Mouse (Mus musculus) intestine, postnatal 0 days (tissue): ENCODE results near the gene Zbtb20. TPM values are rescaled to one million over a fixed set of nuclear protein-coding genes. Genes with fewer than 3 reads are reported as not detected.

Experiments used
- ATAC-seq: fragments of 200-750 bp; cut with Nextera tagmentation; 2 replicates; pipeline ENCODE4 v1.8.0; 2017; ENCODE audit warnings: mild to moderate bottlenecking, moderate TSS enrichment, moderate library complexity
- H3K27ac ChIP-seq: fragments of 300-500 bp; sonication (generic); 2 replicates; pipeline ENCODE4 v1.5.1; 2014; ENCODE audit warnings: mild to moderate bottlenecking, low read depth, low read length, moderate library complexity
- H3K27me3 ChIP-seq: fragments of 300-500 bp; sonication (generic); replicated peaks from 2 replicates; pipeline ENCODE4 v1.6.1; 2014; ENCODE audit warnings: low read length, mixed read lengths; ENCODE audit not compliant: control insufficient read depth, insufficient read depth
- H3K36me3 ChIP-seq: fragments of 300-500 bp; sonication (generic); 2 replicates; pipeline ENCODE4 v1.6.1; 2014; ENCODE audit warnings: mild to moderate bottlenecking, moderate library complexity; ENCODE audit not compliant: control insufficient read depth, insufficient read depth
- H3K4me1 ChIP-seq: fragments of 300-500 bp; sonication (generic); replicated peaks from 2 replicates; pipeline ENCODE4 v1.6.1; 2014; ENCODE audit warnings: antibody characterized with exemption, low read length, mixed read lengths; ENCODE audit not compliant: control insufficient read depth, insufficient read depth
- H3K4me2 ChIP-seq: fragments of 300-500 bp; sonication (generic); replicated peaks from 2 replicates; pipeline ENCODE4 v1.6.1; 2014; ENCODE audit warnings: low read depth, mild to moderate bottlenecking, moderate library complexity
- H3K4me3 ChIP-seq: fragments of 300-500 bp; sonication (generic); 2 replicates; pipeline ENCODE4 v1.5.1; 2014; ENCODE audit warnings: low read depth, low read length
- H3K9ac ChIP-seq: fragments of 300-500 bp; sonication (generic); 2 replicates; pipeline ENCODE4 v1.6.1; 2014; ENCODE audit warnings: mild to moderate bottlenecking, low read depth, low read length
- H3K9me3 ChIP-seq: fragments of 300-500 bp; sonication (generic); 2 replicates; pipeline ENCODE4 v1.6.1; 2016; ENCODE audit warnings: mixed run types; ENCODE audit not compliant: control insufficient read depth
- CTCF ChIP-seq: sonication (generic); IDR thresholded peaks from 2 replicates; pipeline ENCODE4 v1.5.1; 2016; ENCODE audit warnings: low read depth, mild to moderate bottlenecking, control low read depth, antibody characterized with exemption, moderate library complexity
- WGBS: fragments of 180-500 bp; shearing (Covaris S2); extraction: QIAGEN DNeasy Blood & Tissue Kit; methylation state at CpG from one replicate; pipeline ENCODE4 v1.1.7; 2014; 5-methylcytosine and 5-hydroxymethylcytosine counted together
- polyA plus RNA-seq: library from polyadenylated mRNA; unstranded; fragments of >200 nt; fragmentation: Nextera tagmentation; extraction: Ambion mirVana; gene quantifications from 2 replicates; pipeline ENCODE4 v1.2.1, GENCODE M21; 2015

Zbtb20 gene
- polyA plus RNA-seq, 1 experiment from 2014 or later = 10.6 TPM

GRCm38 (mm10) chr16:43096040-43096439, 220.4 kb downstream of the Zbtb20 start:
- Histone ChIP-seq H3K9ac (no peak overlapping the region), H3K27ac (no peak overlapping the region), H3K27me3 (no peaks in the 10 kb centered on the region), H3K36me3 (no peaks in the 10 kb centered on the region), H3K4me1 (no peaks in the 10 kb centered on the region), H3K9me3 (no peaks in the 10 kb centered on the region), H3K4me2 (no peak overlapping the region), H3K4me3 (no peak overlapping the region)
- no peak for ATAC-seq
- no peak for TF ChIP-seq CTCF

- 91% methylated on average over 4 of the region's 4 CpGs for WGBS
- Histone ChIP-seq H3K27ac (no peak overlapping the region), H3K4me3 (no peak overlapping the region), H3K4me2 (no peak overlapping the region), H3K9ac (no peak overlapping the region), H3K36me3 (no peaks in the 10 kb centered on the region), H3K9me3 (no peaks in the 10 kb centered on the region), H3K4me1 (no peaks in the 10 kb centered on the region), H3K27me3 (no peaks in the 10 kb centered on the region)
- TF ChIP-seq CTCF = no peak
- no peak for ATAC-seq
These were observed 222.5 kb downstream of the Zbtb20 start for GRCm38 (mm10) chr16:43098153-43098552.

- no peaks in the 10 kb centered on the region for H3K36me3 ChIP-seq
- 79% methylated on average over 5 of the region's 5 CpGs for WGBS
- no peak for TF ChIP-seq CTCF
- H3K4me2 ChIP-seq = no peak overlapping the region
- H3K4me3 ChIP-seq = no peak overlapping the region
- no peak overlapping the region for H3K9ac ChIP-seq
- H3K27me3 ChIP-seq = no peaks in the 10 kb centered on the region
- no peaks in the 10 kb centered on the region for H3K4me1 ChIP-seq
- no peaks in the 10 kb centered on the region for H3K9me3 ChIP-seq
- ATAC-seq = no peak
- H3K27ac ChIP-seq = no peak overlapping the region
These were observed 223.0 kb downstream of the Zbtb20 start for GRCm38 (mm10) chr16:43098666-43099065.

- no peaks in the 10 kb centered on the region for H3K27me3 ChIP-seq
- ATAC-seq = no peak
- WGBS = 75% methylated on average over 1 of the region's 1 CpGs
- no peak for TF ChIP-seq CTCF
- H3K4me1 ChIP-seq = no peaks in the 10 kb centered on the region
- no peak overlapping the region for H3K4me3 ChIP-seq
- H3K9ac ChIP-seq = no peak overlapping the region
- no peaks in the 10 kb centered on the region for H3K9me3 ChIP-seq
- no peak overlapping the region for H3K4me2 ChIP-seq
- no peaks in the 10 kb centered on the region for H3K36me3 ChIP-seq
- no peak overlapping the region for H3K27ac ChIP-seq
These were observed 235.6 kb downstream of the Zbtb20 start for GRCm38 (mm10) chr16:43111288-43111687.

DNA sequence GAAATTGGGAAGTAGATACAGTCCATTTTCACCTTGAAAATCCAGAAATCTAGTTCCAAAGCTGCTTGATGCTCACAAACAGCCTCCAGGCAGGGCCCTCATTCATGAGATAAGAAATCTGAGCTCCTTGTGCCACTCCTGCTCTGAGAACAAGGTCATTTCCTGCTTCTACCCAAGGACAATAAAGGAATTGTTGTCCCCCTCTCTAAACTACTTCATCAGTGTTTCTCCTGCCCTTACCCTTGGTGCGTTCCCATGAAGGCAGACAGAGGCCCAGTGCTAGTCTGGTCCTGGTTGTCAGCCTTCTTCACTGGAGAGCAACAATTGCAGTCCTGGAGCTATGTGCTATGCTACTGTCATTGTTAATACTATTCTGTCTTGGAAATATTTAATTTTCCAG, 238.3 kb downstream of the Zbtb20 start:
- Histone ChIP-seq H3K9me3 (no peaks in the 10 kb centered on the region), H3K27me3 (no peaks in the 10 kb centered on the region), H3K4me3 (no peak overlapping the region), H3K4me1 (no peaks in the 10 kb centered on the region), H3K36me3 (no peaks in the 10 kb centered on the region), H3K9ac (no peak overlapping the region), H3K4me2 (no peak overlapping the region), H3K27ac (no peak overlapping the region)
- WGBS = 45% methylated on average over 1 of the region's 1 CpGs
- ATAC-seq = peak; percentile 83
- no peak for TF ChIP-seq CTCF

DNA sequence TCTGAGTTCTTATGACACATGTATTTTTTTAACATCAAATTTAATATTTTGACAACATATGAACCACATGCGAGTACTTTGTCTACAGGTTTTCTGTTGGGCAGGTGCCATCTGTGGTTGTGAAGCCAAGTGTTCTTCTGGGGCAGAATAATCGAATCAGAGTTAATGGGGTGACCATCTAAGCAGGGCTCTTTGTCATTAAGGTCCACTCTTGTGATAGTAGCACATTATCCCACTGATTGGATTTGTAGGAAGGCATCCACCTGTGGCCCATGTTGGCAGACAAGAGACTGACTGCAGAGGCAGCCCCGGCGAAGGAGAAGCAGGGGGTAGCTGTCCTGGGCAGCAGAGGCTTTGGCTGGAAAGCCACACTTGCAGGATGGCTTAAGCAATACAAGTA, 254.3 kb downstream of the Zbtb20 start:
- Histone ChIP-seq H3K9ac (no peak overlapping the region), H3K4me2 (no peak overlapping the region), H3K4me3 (no peak overlapping the region), H3K36me3 (no peaks in the 10 kb centered on the region), H3K27ac (no peak overlapping the region), H3K27me3 (no peaks in the 10 kb centered on the region), H3K9me3 (no peaks in the 10 kb centered on the region), H3K4me1 (0 out of 2 replicates have a peak, but pooled peaks cover 4% of the 10 kb centered on the region)
- WGBS = 87% methylated on average over 4 of the region's 4 CpGs
- no peak for TF ChIP-seq CTCF
- no peak for ATAC-seq

- no peak overlapping the region for H3K4me2 ChIP-seq
- ATAC-seq = no peak
- no peak for TF ChIP-seq CTCF
- no peaks in the 10 kb centered on the region for H3K27me3 ChIP-seq
- H3K4me3 ChIP-seq = no peak overlapping the region
- WGBS = 56% methylated on average over 6 of the region's 6 CpGs
- H3K9me3 ChIP-seq = no peaks in the 10 kb centered on the region
- no peak overlapping the region for H3K27ac ChIP-seq
- 0 out of 2 replicates have a peak, but pooled peaks cover 4% of the 10 kb centered on the region for H3K4me1 ChIP-seq
- no peak overlapping the region for H3K9ac ChIP-seq
- H3K36me3 ChIP-seq = no peaks in the 10 kb centered on the region
These were observed 254.9 kb downstream of the Zbtb20 start for GRCm38 (mm10) chr16:43130583-43130982.
